9 mouse cellular contexts compared by ENCODE assay signal in the genomic region with DNA sequence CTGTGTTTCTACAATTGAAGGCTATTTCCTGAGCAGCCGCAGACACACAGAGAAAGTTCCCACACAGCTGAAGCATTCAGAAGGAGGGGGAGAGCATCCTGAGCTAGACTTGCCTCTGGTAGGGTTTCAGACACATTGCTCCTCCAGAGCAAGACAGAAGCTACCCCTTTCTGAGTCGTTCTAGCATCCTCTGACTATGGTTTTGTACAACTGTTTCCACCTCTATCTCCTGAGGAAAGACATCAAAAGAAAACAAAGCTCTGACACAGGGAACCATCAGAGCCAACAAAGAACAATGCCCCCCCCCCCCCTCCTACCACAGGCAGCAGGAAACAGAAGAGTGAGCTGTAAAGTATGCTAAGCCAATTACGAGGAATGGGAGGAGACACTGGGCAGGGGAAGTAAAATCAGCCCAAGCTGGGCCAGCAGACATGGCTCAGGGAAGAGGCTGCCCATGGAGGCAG.
DNase-seq lines count a peak whose midpoint lies in the region; ATAC-seq and TF ChIP-seq lines count a peak whose summit lies in the region.
"Had no signal": no experiment of that assay in that cellular context is flagged by ENCODE, and none has a peak within 500 bp of the region (broad histone marks: within the 10 kb centered on the region; RNA-seq: fewer than 3 reads in every experiment).

No protein-coding gene starts in this region.

- no peak for TF ChIP-seq CTCF in kidney, postnatal 0 days (IDR thresholded peaks at IDR 0.05; ENCODE audit: low read depth)
- TF ChIP-seq CTCF in cerebellum, adult 2 months (IDR thresholded peaks at IDR 0.05; ENCODE audit: borderline replicate concordance, insufficient read depth, low read depth, low read length), result no peak

- H3K4me2 ChIP-seq in kidney, postnatal 0 days (ENCODE audit: low read length), result no peak overlapping the region
- H3K4me2 ChIP-seq in kidney, embryonic 14.5 days (replicated peaks; ENCODE audit: low read depth, low read length), result no peak overlapping the region
- H3K4me2 ChIP-seq in heart, embryonic 12.5 days, result no peak overlapping the region

- H3K4me3 ChIP-seq in kidney, postnatal 0 days (replicated peaks; ENCODE audit: low read depth, low read length), result no peak overlapping the region
- no peak overlapping the region for H3K4me3 ChIP-seq in kidney, embryonic 14.5 days (ENCODE audit: low read length)
- no peak overlapping the region for H3K4me3 ChIP-seq in heart, embryonic 12.5 days
- H3K4me3 ChIP-seq in cerebellum, adult 2 months (replicated peaks; ENCODE audit: insufficient read depth, low read depth, low read length), result no peak overlapping the region

- no peaks in the 10 kb centered on the region for H3K36me3 ChIP-seq in kidney, postnatal 0 days (ENCODE audit: insufficient read depth, low read length)
- no peaks in the 10 kb centered on the region for H3K36me3 ChIP-seq in kidney, embryonic 14.5 days (ENCODE audit: control insufficient read depth, insufficient read depth, low read length)
- no peaks in the 10 kb centered on the region for H3K36me3 ChIP-seq in heart, embryonic 12.5 days

- no peaks in the 10 kb centered on the region for H3K27me3 ChIP-seq in kidney, postnatal 0 days (ENCODE audit: insufficient read depth, low read length)
- H3K27me3 ChIP-seq in kidney, embryonic 14.5 days (ENCODE audit: control insufficient read depth, insufficient read depth, low read length), result no peaks in the 10 kb centered on the region
- H3K27me3 ChIP-seq in heart, embryonic 12.5 days (replicated peaks), result no peaks in the 10 kb centered on the region
- H3K27me3 ChIP-seq in cerebellum, adult 2 months (ENCODE audit: control insufficient read depth, insufficient read depth, low read length), result no peaks in the 10 kb centered on the region

- WGBS in kidney, postnatal 0 days, result 14% methylated on average over 3 of the region's 3 CpGs
- 28% methylated on average over 3 of the region's 3 CpGs for WGBS in kidney, embryonic 14.5 days
- WGBS in heart, embryonic 12.5 days, result 24% methylated on average over 3 of the region's 3 CpGs
- WGBS in cerebellum, adult 2 months, result 38% methylated on average over 3 of the region's 3 CpGs

- no peak for TF ChIP-seq POLR2A in cerebellum, adult 2 months (IDR thresholded peaks at IDR 0.05; ENCODE audit: borderline replicate concordance, insufficient read depth, low read length)

- ATAC-seq in kidney, postnatal 0 days (replicated peaks; ENCODE audit: low FRiP score, low read depth), result no peak; the same call in 1 of the 2 replicates
- no peak for ATAC-seq in kidney, embryonic 14.5 days (ENCODE audit: low FRiP score, low TSS enrichment)
- peak; percentile 53; the same call in 1 of the 2 replicates for ATAC-seq in heart, embryonic 12.5 days (ENCODE audit: insufficient number of reproducible peaks, low FRiP score)
- ATAC-seq in megakaryocyte, adult 5-6 weeks (ENCODE audit: poor library complexity, severe bottlenecking), result peak; percentile 68
- ATAC-seq: forebrain, embryonic 16.5 days had no signal

- no peak overlapping the region for H3K9ac ChIP-seq in kidney, postnatal 0 days (ENCODE audit: low read depth, low read length)
- H3K9ac ChIP-seq in kidney, embryonic 14.5 days (ENCODE audit: low read depth, low read length), result no peak overlapping the region
- no peak overlapping the region for H3K9ac ChIP-seq in heart, embryonic 12.5 days

- DNase-seq in kidney, postnatal 0 days (ENCODE audit: low spot score), result peak; percentile 69
- peak; percentile 69 for DNase-seq in T-cell, adult 2 months (ENCODE audit: low spot score)
- DNase-seq in cerebellum, adult 2 months, result no peak
- DNase-seq in urinary bladder, adult 2 months (ENCODE audit: low spot score), result no peak
- no peak for DNase-seq in cerebellum, postnatal 10 days

- 0 out of 2 replicates have a peak, but pooled peaks cover 3% of the 10 kb centered on the region for H3K4me1 ChIP-seq in kidney, postnatal 0 days (replicated peaks; ENCODE audit: insufficient read depth, low read length)
- no peaks in the 10 kb centered on the region for H3K4me1 ChIP-seq in kidney, embryonic 14.5 days (ENCODE audit: control insufficient read depth, insufficient read depth, low read length)
- 0 out of 2 replicates have a peak, but pooled peaks cover 11% of the 10 kb centered on the region for H3K4me1 ChIP-seq in heart, embryonic 12.5 days (replicated peaks)
- no peaks in the 10 kb centered on the region for H3K4me1 ChIP-seq in cerebellum, adult 2 months (ENCODE audit: control insufficient read depth, insufficient read depth, low read length)

- H3K27ac ChIP-seq in kidney, postnatal 0 days, result no peak overlapping the region
- H3K27ac ChIP-seq in kidney, embryonic 14.5 days (ENCODE audit: low read depth, low read length), result no peak overlapping the region
- H3K27ac ChIP-seq in heart, embryonic 12.5 days (ENCODE audit: poor library complexity, severe bottlenecking), result no peak overlapping the region
- H3K27ac ChIP-seq in cerebellum, adult 2 months (ENCODE audit: insufficient read depth, low read length), result no peak overlapping the region

- no peaks in the 10 kb centered on the region for H3K9me3 ChIP-seq in kidney, postnatal 0 days (replicated peaks; ENCODE audit: low read length)
- no peaks in the 10 kb centered on the region for H3K9me3 ChIP-seq in kidney, embryonic 14.5 days (ENCODE audit: control insufficient read depth, low read length)
- H3K9me3 ChIP-seq in heart, embryonic 12.5 days (replicated peaks), result no peaks in the 10 kb centered on the region

Comparison
In these comparisons a context has a peak if more than half of its experiments do, and no peak if none do; other contexts are left out.
1. ATAC-seq: peak in heart, embryonic 12.5 days (single experiment) and megakaryocyte, adult 5-6 weeks (single experiment); none in kidney, postnatal 0 days (single experiment) and kidney, embryonic 14.5 days (single experiment).
2. DNase-seq: peak in kidney, postnatal 0 days (single experiment) and T-cell, adult 2 months (single experiment); none in cerebellum, adult 2 months (0 of 2), urinary bladder, adult 2 months (single experiment) and cerebellum, postnatal 10 days (0 of 2).